Mouse (Mus musculus): ENCODE measurements around the gene Rab24. TPM values are rescaled to one million over a fixed set of nuclear protein-coding genes. Genes with fewer than 3 reads are reported as not detected.

Rab24 gene
- polyA plus RNA-seq, 1 experiment from 2014 or later = 79.7 TPM

- H3K27ac ChIP-seq (replicated peaks) = 0 out of 2 replicates have a peak overlapping the region, but pooled peaks have one; percentile 71
- 51% methylated on average over 14 of the region's 14 CpGs for WGBS
- no peaks in the 10 kb centered on the region for H3K27me3 ChIP-seq (ENCODE audit: control insufficient read depth, insufficient read depth, low read length)
- peak overlapping the region; percentile 92 for H3K4me2 ChIP-seq (replicated peaks; ENCODE audit: low read depth)
- ATAC-seq (ENCODE audit: low FRiP score, low TSS enrichment) (no peak), DNase-seq (ENCODE audit: low spot score) (no peak)
- TF ChIP-seq CTCF (IDR thresholded peaks at IDR 0.05; ENCODE audit: low read depth) = peak; percentile 60
- no peak for TF ChIP-seq EP300 (optimal IDR thresholded peaks at IDR 0.05)
- peaks cover 10% of the 10 kb centered on the region; the same call in 1 of the 2 replicates for H3K4me1 ChIP-seq (replicated peaks; ENCODE audit: control insufficient read depth, insufficient read depth)
- no peaks in the 10 kb centered on the region for H3K9me3 ChIP-seq (ENCODE audit: control insufficient read depth, low read length)
- peak overlapping the region; percentile 65; the same call in 1 of the 2 replicates for H3K9ac ChIP-seq (ENCODE audit: low read length)
- peak overlapping the region; percentile 63 for H3K4me3 ChIP-seq (ENCODE audit: low read depth, low read length)
- peaks cover 3% of the 10 kb centered on the region for H3K36me3 ChIP-seq (ENCODE audit: control insufficient read depth, insufficient read depth, low read length)
Observed at GRCm38 (mm10) chr13:55330567-55331400, 9.0 kb upstream of the Rab24 start.

DNA sequence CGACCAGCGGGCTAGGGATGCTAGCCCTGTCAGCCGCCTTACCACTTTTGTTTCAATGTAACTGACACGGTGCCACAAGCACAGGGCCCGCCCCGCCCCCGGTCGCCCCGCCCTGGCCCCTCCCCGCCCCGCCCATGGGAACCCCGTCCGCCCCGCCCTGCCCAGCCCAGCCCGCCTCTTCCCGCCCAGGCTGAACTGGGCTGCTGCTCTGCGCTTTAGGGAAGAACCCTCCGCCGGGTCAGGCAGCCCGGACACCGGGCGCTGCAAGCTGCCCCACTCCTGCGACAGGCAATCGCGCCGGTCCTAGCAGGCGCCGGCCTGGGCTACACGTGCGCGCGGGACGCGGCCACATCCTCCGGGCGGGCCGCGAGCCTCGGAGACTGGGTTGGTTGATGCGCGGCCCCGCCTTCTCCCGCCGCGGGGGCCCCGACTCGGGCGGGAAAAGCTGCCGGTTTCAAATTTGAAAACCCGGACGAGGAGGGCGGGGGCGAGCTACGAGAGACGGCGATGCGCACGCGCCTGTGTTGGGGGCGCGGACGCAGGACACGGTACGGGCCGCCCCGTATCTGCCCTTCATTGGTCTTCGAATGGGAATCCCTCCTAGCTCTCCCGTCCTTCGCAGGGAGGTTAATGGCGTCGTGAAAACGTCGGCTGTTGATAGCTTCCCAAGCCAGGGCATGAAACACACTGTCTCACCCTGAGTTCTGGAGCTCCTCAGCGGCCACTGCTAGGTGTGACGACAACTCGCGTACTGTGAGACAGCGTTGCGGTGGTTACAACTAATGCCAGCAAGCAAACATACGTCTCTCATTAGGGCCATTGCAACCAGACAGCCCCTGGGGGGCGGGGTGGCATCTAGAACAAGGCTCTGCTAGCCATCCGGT is 8.2 kb upstream of the Rab24 start, which contains the start of gene Mxd3:
TSS of gene Mxd3 (minus strand) at position 141 of the 884 bp plus-strand sequence.
- Histone ChIP-seq H3K27ac (replicated peaks) (peak within 1 kb of the TSS; percentile 71), H3K9ac (ENCODE audit: low read length) (peak within 1 kb of the TSS; percentile 65), H3K27me3 (ENCODE audit: control insufficient read depth, insufficient read depth, low read length) (no peaks in the 10 kb centered on the region), H3K4me3 (ENCODE audit: low read depth, low read length) (peak within 1 kb of the TSS; percentile 63), H3K9me3 (ENCODE audit: control insufficient read depth, low read length) (no peaks in the 10 kb centered on the region), H3K4me1 (replicated peaks; ENCODE audit: control insufficient read depth, insufficient read depth) (peaks cover 10% of the 10 kb centered on the region; the same call in 1 of the 2 replicates), H3K36me3 (ENCODE audit: control insufficient read depth, insufficient read depth, low read length) (peaks cover 10% of the 10 kb centered on the region), H3K4me2 (replicated peaks; ENCODE audit: low read depth) (peak within 1 kb of the TSS; percentile 92)
- no peak for TF ChIP-seq CTCF (IDR thresholded peaks at IDR 0.05; ENCODE audit: low read depth)
- TF ChIP-seq EP300 (optimal IDR thresholded peaks at IDR 0.05) = no peak
- DNase-seq (ENCODE audit: low spot score) (peak; percentile 90), ATAC-seq (ENCODE audit: low FRiP score, low TSS enrichment) (peak; percentile 81)
- under 1% methylated on average over 74 of the region's 82 CpGs for WGBS

DNA sequence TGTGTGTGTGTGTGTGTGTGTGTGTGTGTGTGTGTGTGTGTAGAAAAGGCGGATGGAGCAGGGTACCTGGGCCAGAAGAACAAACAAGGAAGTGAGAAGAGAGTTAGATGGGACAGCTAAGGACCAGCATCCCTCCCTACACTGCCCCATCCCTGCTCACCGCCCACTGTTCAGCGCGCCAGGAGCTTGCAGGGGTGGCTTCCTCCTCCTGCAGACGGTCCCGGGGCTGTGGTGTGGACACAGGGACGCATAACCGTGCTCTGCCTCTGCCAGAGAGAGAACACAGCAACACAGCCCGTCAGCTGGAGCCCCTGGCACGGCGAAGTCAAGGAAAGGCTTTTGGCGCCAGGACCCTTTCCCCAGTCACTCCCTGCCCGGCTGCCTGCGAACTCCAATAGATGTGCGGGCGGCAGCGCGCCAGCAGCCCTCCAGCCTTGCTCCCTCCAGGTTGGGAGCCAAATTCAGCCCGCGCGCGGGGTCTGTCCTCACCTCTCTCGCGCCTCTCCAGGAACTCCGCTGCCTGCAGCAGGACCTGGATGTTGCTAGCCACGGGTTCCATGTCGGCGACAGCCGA is 7.5 kb upstream of the Rab24 start:
- peaks cover 10% of the 10 kb centered on the region; the same call in 1 of the 2 replicates for H3K4me1 ChIP-seq (replicated peaks; ENCODE audit: control insufficient read depth, insufficient read depth)
- no peaks in the 10 kb centered on the region for H3K9me3 ChIP-seq (ENCODE audit: control insufficient read depth, low read length)
- under 1% methylated on average over 27 of the region's 29 CpGs for WGBS
- peak overlapping the region; percentile 63 for H3K4me3 ChIP-seq (ENCODE audit: low read depth, low read length)
- peaks cover 10% of the 10 kb centered on the region for H3K36me3 ChIP-seq (ENCODE audit: control insufficient read depth, insufficient read depth, low read length)
- ATAC-seq (ENCODE audit: low FRiP score, low TSS enrichment) (no peak; the same call in 1 of the 2 replicates), DNase-seq (ENCODE audit: low spot score) (no peak)
- H3K27ac ChIP-seq (replicated peaks) = peak overlapping the region; percentile 35; the same call in 1 of the 2 replicates
- TF ChIP-seq EP300 (optimal IDR thresholded peaks at IDR 0.05) = no peak
- no peak for TF ChIP-seq CTCF (IDR thresholded peaks at IDR 0.05; ENCODE audit: low read depth)
- no peaks in the 10 kb centered on the region for H3K27me3 ChIP-seq (ENCODE audit: control insufficient read depth, insufficient read depth, low read length)
- H3K4me2 ChIP-seq (replicated peaks; ENCODE audit: low read depth) = peak overlapping the region; percentile 92
- peak overlapping the region; percentile 65 for H3K9ac ChIP-seq (ENCODE audit: low read length)

- Histone ChIP-seq H3K4me1 (replicated peaks; ENCODE audit: control insufficient read depth, insufficient read depth) (peaks cover 10% of the 10 kb centered on the region; the same call in 1 of the 2 replicates), H3K9ac (ENCODE audit: low read length) (peak overlapping the region; percentile 5; the same call in 1 of the 2 replicates), H3K27me3 (ENCODE audit: control insufficient read depth, insufficient read depth, low read length) (no peaks in the 10 kb centered on the region), H3K36me3 (ENCODE audit: control insufficient read depth, insufficient read depth, low read length) (peaks cover 12% of the 10 kb centered on the region), H3K27ac (replicated peaks) (no peak overlapping the region), H3K9me3 (ENCODE audit: control insufficient read depth, low read length) (no peaks in the 10 kb centered on the region), H3K4me3 (ENCODE audit: low read depth, low read length) (peak overlapping the region; percentile 63), H3K4me2 (replicated peaks; ENCODE audit: low read depth) (peak overlapping the region; percentile 92)
- ATAC-seq (ENCODE audit: low FRiP score, low TSS enrichment) (no peak), DNase-seq (ENCODE audit: low spot score) (no peak)
- WGBS = 71% methylated on average over 4 of the region's 4 CpGs
- TF ChIP-seq EP300 (optimal IDR thresholded peaks at IDR 0.05) (no peak), CTCF (IDR thresholded peaks at IDR 0.05; ENCODE audit: low read depth) (no peak)
Observed at GRCm38 (mm10) chr13:55328641-55329040, 6.9 kb upstream of the Rab24 start.

GRCm38 (mm10) chr13:55328171-55328570 is 6.4 kb upstream of the Rab24 start:
- H3K9ac ChIP-seq (ENCODE audit: low read length) = peak overlapping the region; percentile 32; the same call in 1 of the 2 replicates
- WGBS = 90% methylated on average over 6 of the region's 6 CpGs
- DNase-seq (ENCODE audit: low spot score) (no peak), ATAC-seq (ENCODE audit: low FRiP score, low TSS enrichment) (no peak)
- H3K27me3 ChIP-seq (ENCODE audit: control insufficient read depth, insufficient read depth, low read length) = no peaks in the 10 kb centered on the region
- peaks cover 10% of the 10 kb centered on the region; the same call in 1 of the 2 replicates for H3K4me1 ChIP-seq (replicated peaks; ENCODE audit: control insufficient read depth, insufficient read depth)
- peak overlapping the region; percentile 92 for H3K4me2 ChIP-seq (replicated peaks; ENCODE audit: low read depth)
- no peak overlapping the region for H3K27ac ChIP-seq (replicated peaks)
- TF ChIP-seq CTCF (IDR thresholded peaks at IDR 0.05; ENCODE audit: low read depth) = no peak
- no peak for TF ChIP-seq EP300 (optimal IDR thresholded peaks at IDR 0.05)
- H3K36me3 ChIP-seq (ENCODE audit: control insufficient read depth, insufficient read depth, low read length) = peaks cover 12% of the 10 kb centered on the region
- no peaks in the 10 kb centered on the region for H3K9me3 ChIP-seq (ENCODE audit: control insufficient read depth, low read length)
- no peak overlapping the region for H3K4me3 ChIP-seq (ENCODE audit: low read depth, low read length)
